Mouse (Mus musculus): ENCODE measurements around the gene Capn12.

GRCm38 (mm10) chr7:28903778-28904177 is 22.6 kb downstream of the Capn12 start:
- TF ChIP-seq HCFC1 (IDR thresholded peaks at IDR 0.05; ENCODE audit: borderline replicate concordance, insufficient read depth, low read length) (no peak), CHD2 (IDR thresholded peaks at IDR 0.05; ENCODE audit: low read depth, low read length) (no peak), ZNF384 (IDR thresholded peaks at IDR 0.05; ENCODE audit: low read depth, low read length) (no peak), MAFK (IDR thresholded peaks at IDR 0.05; ENCODE audit: insufficient read depth, low read depth, low read length) (no peak)

Measured in ES-E14 (cell line).